Mouse (Mus musculus) limb, embryonic 13.5 days (tissue): ENCODE results near the gene Dstyk. TPM values are rescaled to one million over a fixed set of nuclear protein-coding genes. Genes with fewer than 3 reads are reported as not detected.

Experiments
- ATAC-seq: fragments of 200-750 bp; cut with Nextera tagmentation; 2 replicates; pipeline ENCODE4 v1.8.0; 2017; ENCODE audit warnings: low read depth, moderate number of reproducible peaks, moderate TSS enrichment; ENCODE audit not compliant: low FRiP score
- H3K27ac ChIP-seq: fragments of 300-500 bp; sonication (generic); 2 replicates; pipeline ENCODE4 v1.5.1; 2015; ENCODE audit warnings: inconsistent platforms, mild to moderate bottlenecking, moderate library complexity
- H3K27me3 ChIP-seq: fragments of 300-500 bp; sonication (generic); 2 replicates; pipeline ENCODE4 v1.6.1; 2015; ENCODE audit warnings: mild to moderate bottlenecking, inconsistent platforms
- H3K36me3 ChIP-seq: fragments of 300-500 bp; sonication (generic); 2 replicates; pipeline ENCODE4 v1.6.1; 2015; ENCODE audit warnings: inconsistent platforms, mild to moderate bottlenecking, moderate library complexity
- H3K4me1 ChIP-seq: fragments of 300-500 bp; sonication (generic); 2 replicates; pipeline ENCODE4 v1.6.1; 2015; ENCODE audit warnings: inconsistent platforms
- H3K4me2 ChIP-seq: fragments of 300-500 bp; sonication (generic); replicated peaks from 2 replicates; pipeline ENCODE4 v1.6.1; 2015; ENCODE audit warnings: inconsistent platforms, mild to moderate bottlenecking, moderate library complexity
- H3K4me3 ChIP-seq: fragments of 300-500 bp; sonication (generic); 2 replicates; pipeline ENCODE4 v1.5.1; 2015; ENCODE audit warnings: moderate library complexity, mild to moderate bottlenecking, inconsistent platforms
- H3K9ac ChIP-seq: fragments of 300-500 bp; sonication (generic); 2 replicates; pipeline ENCODE4 v1.6.1; 2015; ENCODE audit warnings: mild to moderate bottlenecking, inconsistent platforms
- H3K9me3 ChIP-seq: fragments of 300-500 bp; sonication (generic); 2 replicates; pipeline ENCODE4 v1.6.1; 2016; ENCODE audit warnings: inconsistent platforms
- WGBS: fragments of 180-500 bp; shearing (Covaris S2); methylation state at CpG from one replicate; pipeline ENCODE4 v1.1.7; 2015; 5-methylcytosine and 5-hydroxymethylcytosine counted together
- polyA plus RNA-seq: library from polyadenylated mRNA; unstranded; fragments of >200 nt; fragmentation: Nextera tagmentation; extraction: Ambion mirVana; gene quantifications from 2 replicates; pipeline ENCODE4 v1.2.1, GENCODE M21; 2015

The Dstyk gene
- polyA plus RNA-seq, 1 experiment from 2014 or later, result 18.0 TPM

DNA sequence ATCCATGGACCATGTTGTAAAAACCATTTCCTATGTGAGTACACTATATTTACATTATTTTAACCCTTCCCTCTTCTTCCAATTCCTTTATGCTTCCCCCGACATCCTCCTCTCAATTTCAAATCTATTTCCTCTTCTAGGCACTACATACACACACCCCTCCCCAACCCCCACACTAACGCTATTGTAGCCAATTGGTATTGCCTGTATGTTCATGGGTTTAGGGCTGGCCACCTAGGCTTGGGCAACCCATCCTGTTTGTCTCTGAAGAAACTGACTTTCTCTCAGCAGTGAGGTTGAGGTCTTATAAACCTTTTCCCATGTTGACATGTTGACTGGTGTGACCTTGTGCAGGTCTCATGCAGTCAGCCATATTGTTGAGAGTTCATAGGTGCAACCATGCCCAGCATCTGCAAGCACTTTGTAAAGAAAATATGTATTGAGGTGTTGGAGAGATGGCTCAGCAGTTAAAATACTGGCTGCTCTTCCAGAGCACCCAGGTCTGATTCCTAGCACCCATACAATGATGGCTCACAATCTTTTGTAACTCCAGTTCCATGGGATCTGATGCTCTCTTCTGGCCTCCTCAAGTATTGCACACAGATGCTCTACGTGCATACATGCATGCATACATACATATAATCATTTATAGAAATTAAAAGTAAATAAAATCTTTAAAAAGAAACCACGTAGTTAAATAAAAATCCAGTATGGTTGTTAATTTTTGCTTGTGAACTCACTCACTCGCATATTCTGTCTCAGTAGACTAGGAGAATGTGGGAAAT lies 5.7 kb downstream of the Dstyk start:
- WGBS, result 88% methylated on average over 5 of the region's 5 CpGs
- no peak for ATAC-seq
- Histone ChIP-seq H3K27me3 (no peaks in the 10 kb centered on the region), H3K36me3 (peaks cover 13% of the 10 kb centered on the region), H3K4me2 (no peak overlapping the region), H3K4me3 (no peak overlapping the region), H3K9ac (no peak overlapping the region), H3K9me3 (no peaks in the 10 kb centered on the region), H3K27ac (no peak overlapping the region), H3K4me1 (peaks cover 17% of the 10 kb centered on the region)

DNA sequence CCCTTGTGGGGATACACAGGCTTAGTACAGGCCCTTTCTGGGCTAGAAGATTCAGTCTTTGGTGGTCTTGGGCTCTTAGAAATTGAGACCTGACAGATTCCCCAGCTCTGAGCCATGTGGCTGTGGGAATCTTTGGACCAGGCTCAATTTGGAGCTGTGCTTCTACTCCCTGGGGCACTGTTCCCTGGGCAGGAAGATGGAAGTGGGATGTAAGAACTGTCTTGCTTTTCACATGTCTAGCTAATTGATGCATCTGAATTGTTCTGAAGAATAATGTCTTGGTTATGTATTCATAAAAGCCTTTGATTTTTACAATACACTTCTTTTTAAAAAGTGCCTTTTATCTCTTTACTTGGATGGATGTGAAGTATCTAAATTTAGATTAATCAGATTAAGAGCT lies 8.2 kb downstream of the Dstyk start:
- Histone ChIP-seq H3K9ac (no peak overlapping the region), H3K36me3 (peaks cover 13% of the 10 kb centered on the region), H3K27me3 (no peaks in the 10 kb centered on the region), H3K27ac (no peak overlapping the region), H3K4me2 (no peak overlapping the region), H3K4me3 (no peak overlapping the region), H3K4me1 (peaks cover 5% of the 10 kb centered on the region; the same call in 1 of the 2 replicates), H3K9me3 (no peaks in the 10 kb centered on the region)
- ATAC-seq, result no peak

DNA sequence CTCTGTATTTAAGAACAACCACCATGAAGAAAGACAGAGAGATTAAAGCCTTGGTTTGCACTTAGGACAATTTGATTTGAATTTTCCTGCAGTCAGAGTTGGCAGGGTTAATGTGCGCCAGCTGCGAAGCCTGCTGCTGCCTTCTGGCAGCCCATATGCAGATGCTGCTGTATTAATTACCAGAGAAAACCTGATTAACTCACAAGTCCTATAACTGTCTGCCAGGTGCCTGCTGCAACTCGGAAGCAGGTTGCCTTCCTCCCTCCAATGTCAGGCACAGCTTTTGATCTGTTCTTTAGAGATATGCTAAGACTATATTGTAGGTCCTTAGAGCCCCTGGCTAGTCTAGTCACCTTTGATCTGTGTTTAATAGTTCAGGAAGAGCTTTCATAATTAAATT lies 13.5 kb downstream of the Dstyk start:
- no peak overlapping the region for H3K4me2 ChIP-seq
- H3K4me3 ChIP-seq, result no peak overlapping the region
- ATAC-seq, result no peak
- peaks cover 21% of the 10 kb centered on the region for H3K4me1 ChIP-seq
- no peaks in the 10 kb centered on the region for H3K27me3 ChIP-seq
- H3K9ac ChIP-seq, result no peak overlapping the region
- no peak overlapping the region for H3K27ac ChIP-seq
- peaks cover 20% of the 10 kb centered on the region for H3K36me3 ChIP-seq
- no peaks in the 10 kb centered on the region for H3K9me3 ChIP-seq
- WGBS, result 25% methylated on average over 3 of the region's 3 CpGs

DNA sequence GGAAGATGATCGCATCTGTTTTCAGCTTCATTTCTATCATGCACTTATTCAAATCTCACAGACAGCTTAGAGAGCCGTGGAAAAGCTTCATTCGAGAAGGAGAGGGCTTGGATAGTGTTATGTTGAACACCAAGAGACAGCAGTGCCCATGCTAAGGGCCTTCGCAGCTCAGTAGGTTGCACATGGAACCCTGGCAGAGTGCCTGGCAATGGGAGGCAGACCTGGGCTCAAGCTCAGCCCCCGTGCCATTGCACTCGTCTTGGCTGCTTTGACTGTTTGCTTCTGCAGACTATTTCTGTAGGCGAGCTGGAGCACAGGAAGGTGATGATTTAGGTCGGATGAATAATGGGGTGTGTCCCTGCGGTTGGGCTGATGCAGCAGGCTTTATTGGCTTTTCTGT lies 14.4 kb downstream of the Dstyk start:
- Histone ChIP-seq H3K36me3 (peaks cover 29% of the 10 kb centered on the region), H3K4me2 (no peak overlapping the region), H3K4me3 (no peak overlapping the region), H3K9ac (no peak overlapping the region), H3K27ac (no peak overlapping the region), H3K27me3 (no peaks in the 10 kb centered on the region), H3K4me1 (peaks cover 21% of the 10 kb centered on the region), H3K9me3 (no peaks in the 10 kb centered on the region)
- 55% methylated on average over 9 of the region's 9 CpGs for WGBS
- ATAC-seq, result no peak

DNA sequence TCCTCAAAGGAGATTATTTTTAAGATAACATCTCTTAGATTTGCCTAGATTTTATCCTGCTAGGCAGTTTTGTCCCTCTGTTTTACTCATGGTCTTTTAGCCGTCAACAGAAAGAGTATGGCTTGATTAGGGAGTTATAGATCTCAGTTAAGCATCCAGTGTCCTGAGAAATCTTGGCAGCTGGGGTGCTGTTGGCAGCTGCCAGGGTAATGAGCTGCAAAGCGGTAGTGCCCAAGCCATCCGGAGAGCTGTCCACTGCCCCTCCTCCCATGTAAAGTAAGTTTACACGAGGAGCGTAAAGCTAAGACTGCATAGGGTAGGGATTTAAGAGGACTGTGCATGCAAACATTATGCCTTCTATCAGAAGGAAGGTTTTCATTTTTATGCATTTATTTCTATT lies 16.0 kb downstream of the Dstyk start:
- Histone ChIP-seq H3K9me3 (no peaks in the 10 kb centered on the region), H3K27ac (no peak overlapping the region), H3K9ac (no peak overlapping the region), H3K36me3 (peaks cover 31% of the 10 kb centered on the region), H3K27me3 (no peaks in the 10 kb centered on the region), H3K4me2 (no peak overlapping the region), H3K4me1 (peaks cover 21% of the 10 kb centered on the region), H3K4me3 (no peak overlapping the region)
- 62% methylated on average over 5 of the region's 5 CpGs for WGBS
- no peak for ATAC-seq

DNA sequence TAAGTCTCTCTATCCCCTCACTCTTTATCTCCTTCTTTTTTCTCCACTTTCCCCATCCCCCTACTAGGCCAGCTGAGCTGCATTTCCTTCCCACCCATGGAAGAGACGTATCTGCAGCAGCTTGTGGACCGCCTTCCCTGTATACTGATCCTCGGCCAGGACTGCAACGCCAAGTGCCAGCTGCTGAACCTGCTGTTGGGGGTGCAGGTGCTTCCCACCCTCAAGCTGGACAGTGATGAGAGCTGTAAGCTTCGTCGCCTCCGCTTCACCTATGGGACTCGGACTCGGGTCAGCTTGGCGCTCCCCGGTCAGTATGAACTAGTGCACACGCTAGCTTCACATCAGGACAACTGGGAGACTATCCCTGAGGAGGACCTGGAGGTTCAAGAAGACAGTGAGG lies 16.7 kb downstream of the Dstyk start:
- H3K9me3 ChIP-seq, result no peaks in the 10 kb centered on the region
- no peak overlapping the region for H3K27ac ChIP-seq
- no peak overlapping the region for H3K4me3 ChIP-seq
- no peaks in the 10 kb centered on the region for H3K27me3 ChIP-seq
- peaks cover 31% of the 10 kb centered on the region for H3K36me3 ChIP-seq
- no peak overlapping the region for H3K9ac ChIP-seq
- no peak for ATAC-seq
- H3K4me1 ChIP-seq, result peaks cover 21% of the 10 kb centered on the region
- WGBS, result 90% methylated on average over 12 of the region's 12 CpGs
- H3K4me2 ChIP-seq, result no peak overlapping the region

DNA sequence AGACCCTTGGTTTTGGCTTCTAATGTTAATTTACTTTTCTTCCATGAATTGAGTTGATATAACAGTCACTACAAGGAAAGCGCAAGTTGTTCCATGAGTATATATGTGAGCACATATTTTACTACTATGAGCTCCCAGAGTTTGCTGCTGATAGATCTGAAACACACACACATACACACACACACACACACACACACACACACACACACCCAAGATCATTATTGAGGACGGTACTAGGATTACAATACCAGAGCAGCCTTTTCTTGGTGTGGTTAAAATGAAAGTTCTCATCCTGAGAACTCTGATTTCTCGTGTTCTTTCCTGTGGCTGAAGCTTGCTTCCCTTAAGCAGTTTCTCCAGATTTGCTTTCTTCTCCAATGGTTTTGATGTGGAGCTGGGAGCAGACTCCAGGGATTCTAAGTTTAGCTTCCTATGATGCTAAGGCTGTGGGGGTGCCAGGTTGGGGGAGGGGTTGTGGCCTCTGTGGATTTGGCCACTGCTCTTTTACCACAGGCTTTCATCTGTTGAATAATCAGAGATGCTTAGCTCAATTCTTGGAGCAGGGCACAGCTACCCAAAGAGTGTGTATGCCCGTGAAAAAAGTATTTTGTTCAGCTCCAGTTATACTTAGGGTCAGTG lies 19.1 kb downstream of the Dstyk start:
- 70% methylated on average over 4 of the region's 4 CpGs for WGBS
- no peak for ATAC-seq
- no peak overlapping the region for H3K4me3 ChIP-seq
- H3K27me3 ChIP-seq, result no peaks in the 10 kb centered on the region
- no peak overlapping the region for H3K27ac ChIP-seq
- H3K9me3 ChIP-seq, result peaks cover 4% of the 10 kb centered on the region; the same call in 1 of the 2 replicates
- H3K4me1 ChIP-seq, result peaks cover 14% of the 10 kb centered on the region
- H3K4me2 ChIP-seq, result no peak overlapping the region
- H3K9ac ChIP-seq, result no peak overlapping the region
- H3K36me3 ChIP-seq, result peaks cover 53% of the 10 kb centered on the region

DNA sequence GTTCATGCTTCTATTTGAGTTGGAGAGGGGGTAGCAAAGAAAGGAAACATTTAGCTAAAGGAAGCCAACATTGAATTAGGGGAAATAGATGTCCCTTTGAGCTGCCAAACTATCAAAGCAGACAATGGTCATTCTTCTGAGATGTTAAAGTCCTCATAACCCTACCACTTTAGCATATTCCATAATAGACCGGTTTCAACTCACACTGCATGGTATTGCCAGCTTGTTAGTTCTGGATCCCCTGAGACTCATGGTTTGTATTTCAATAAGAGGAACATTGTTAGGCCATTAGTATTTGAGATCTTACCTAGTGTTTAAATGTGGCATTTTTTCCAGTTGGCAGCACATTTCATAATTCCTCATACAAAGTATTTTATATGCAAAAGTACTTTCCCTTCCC lies 19.6 kb downstream of the Dstyk start:
- peaks cover 4% of the 10 kb centered on the region; the same call in 1 of the 2 replicates for H3K9me3 ChIP-seq
- no peak overlapping the region for H3K4me3 ChIP-seq
- 74% methylated on average over 1 of the region's 1 CpGs for WGBS
- peaks cover 59% of the 10 kb centered on the region for H3K36me3 ChIP-seq
- ATAC-seq, result no peak
- no peaks in the 10 kb centered on the region for H3K27me3 ChIP-seq
- no peak overlapping the region for H3K27ac ChIP-seq
- H3K4me1 ChIP-seq, result peaks cover 9% of the 10 kb centered on the region; the same call in 1 of the 2 replicates
- H3K4me2 ChIP-seq, result no peak overlapping the region
- H3K9ac ChIP-seq, result no peak overlapping the region

DNA sequence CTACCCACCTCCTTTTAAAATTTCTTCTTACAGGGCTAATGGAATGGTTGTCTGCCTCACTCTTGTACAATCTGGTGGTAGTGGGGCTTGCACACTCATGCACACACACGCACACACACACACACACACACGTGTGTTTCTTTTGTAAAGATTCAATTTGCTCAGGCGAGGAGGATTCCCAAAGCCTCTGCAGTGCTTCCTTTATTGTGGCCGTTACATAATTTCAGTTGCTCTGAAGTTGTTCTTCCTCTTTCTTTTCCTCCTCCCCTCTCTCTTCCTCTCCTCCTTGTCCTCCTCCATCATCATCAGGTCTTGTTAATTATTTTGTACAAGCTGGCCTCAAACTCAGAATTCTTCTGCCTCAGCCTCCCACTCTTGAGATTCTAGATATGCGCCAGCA lies 20.0 kb downstream of the Dstyk start:
- H3K27me3 ChIP-seq, result no peaks in the 10 kb centered on the region
- no peak overlapping the region for H3K9ac ChIP-seq
- ATAC-seq, result no peak
- H3K4me1 ChIP-seq, result peaks cover 8% of the 10 kb centered on the region; the same call in 1 of the 2 replicates
- H3K9me3 ChIP-seq, result peaks cover 4% of the 10 kb centered on the region; the same call in 1 of the 2 replicates
- no peak overlapping the region for H3K4me3 ChIP-seq
- H3K27ac ChIP-seq, result peak overlapping the region; percentile 10; the same call in 1 of the 2 replicates
- peaks cover 63% of the 10 kb centered on the region for H3K36me3 ChIP-seq
- WGBS, result 87% methylated on average over 5 of the region's 5 CpGs
- no peak overlapping the region for H3K4me2 ChIP-seq

DNA sequence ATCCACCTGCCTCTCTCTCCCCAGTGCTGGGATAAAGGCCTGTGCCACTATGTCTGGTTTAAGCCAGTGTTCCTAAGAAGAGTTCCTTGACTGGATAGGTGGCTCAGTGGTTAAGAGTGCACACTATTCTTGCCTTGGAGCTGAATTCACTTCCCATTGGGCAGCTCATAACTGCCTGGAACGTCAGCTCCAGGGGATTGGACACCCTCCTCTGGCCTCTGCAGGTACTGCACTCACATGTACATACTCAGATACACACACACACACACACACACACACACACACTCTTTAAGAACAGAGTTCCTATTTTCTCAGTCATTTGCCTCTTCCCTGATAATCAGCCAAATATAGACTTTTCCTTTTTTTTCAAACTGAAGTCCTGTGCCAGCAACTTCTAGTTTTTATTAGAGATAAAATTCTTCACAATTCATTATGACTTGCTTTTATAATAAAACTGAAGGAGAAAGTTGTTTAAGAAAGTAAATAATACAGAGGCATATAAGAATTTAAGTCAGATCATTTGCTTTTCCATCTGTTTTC lies 23.6 kb downstream of the Dstyk start:
- ATAC-seq, result no peak
- no peaks in the 10 kb centered on the region for H3K4me1 ChIP-seq
- H3K4me2 ChIP-seq, result no peak overlapping the region
- WGBS, result 77% methylated on average over 1 of the region's 1 CpGs
- H3K27me3 ChIP-seq, result no peaks in the 10 kb centered on the region
- H3K9me3 ChIP-seq, result peaks cover 4% of the 10 kb centered on the region; the same call in 1 of the 2 replicates
- H3K27ac ChIP-seq, result no peak overlapping the region
- H3K36me3 ChIP-seq, result peaks cover 69% of the 10 kb centered on the region
- no peak overlapping the region for H3K9ac ChIP-seq
- no peak overlapping the region for H3K4me3 ChIP-seq

DNA sequence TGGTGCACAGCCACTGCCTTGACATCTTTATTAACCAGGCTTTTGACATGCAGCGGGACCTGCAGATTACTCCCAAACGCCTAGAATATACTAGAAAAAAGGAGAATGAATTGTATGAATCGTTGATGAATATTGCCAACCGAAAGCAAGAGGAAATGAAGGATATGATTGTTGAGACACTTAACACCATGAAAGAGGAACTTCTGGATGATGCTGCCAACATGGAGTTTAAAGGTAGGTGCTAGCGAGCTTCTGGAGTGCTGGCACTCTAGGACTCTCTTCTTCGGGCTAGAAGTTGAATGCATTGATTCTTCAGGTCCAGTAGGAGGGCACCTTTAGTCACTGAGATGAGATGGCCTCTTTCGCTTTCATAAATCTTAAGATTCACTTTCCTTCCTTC lies 32.4 kb downstream of the Dstyk start:
- WGBS, result 92% methylated on average over 7 of the region's 7 CpGs
- no peak overlapping the region for H3K9ac ChIP-seq
- H3K27me3 ChIP-seq, result no peaks in the 10 kb centered on the region
- no peak overlapping the region for H3K27ac ChIP-seq
- no peak for ATAC-seq
- no peaks in the 10 kb centered on the region for H3K4me1 ChIP-seq
- no peak overlapping the region for H3K4me2 ChIP-seq
- H3K9me3 ChIP-seq, result no peaks in the 10 kb centered on the region
- no peak overlapping the region for H3K4me3 ChIP-seq
- H3K36me3 ChIP-seq, result peaks cover 77% of the 10 kb centered on the region

DNA sequence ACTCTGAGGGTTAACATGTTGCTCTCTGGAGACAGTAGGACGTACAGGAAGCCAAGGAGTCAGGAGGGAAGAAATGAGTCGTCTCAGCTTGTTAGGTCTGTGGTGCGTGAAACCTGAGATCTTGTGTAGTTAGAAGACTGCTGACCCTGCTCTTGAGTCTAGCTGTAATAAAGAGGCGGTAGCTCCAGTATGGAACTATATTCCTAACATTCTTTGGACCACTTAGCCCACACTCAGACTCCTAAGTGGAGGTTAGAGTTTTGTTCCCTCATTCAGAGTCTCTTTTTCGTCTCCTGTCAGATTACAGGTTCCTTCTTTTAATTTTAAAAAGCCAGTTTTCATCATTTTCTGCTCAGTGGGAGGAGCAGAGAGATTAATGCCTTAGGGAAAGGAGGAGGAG lies 47.3 kb downstream of the Dstyk start:
- H3K36me3 ChIP-seq, result peaks cover 72% of the 10 kb centered on the region
- 52% methylated on average over 5 of the region's 5 CpGs for WGBS
- ATAC-seq, result no peak

More for the DNA sequence above, 47.3 kb downstream of the Dstyk start:
- no peak overlapping the region for H3K4me3 ChIP-seq
- H3K4me2 ChIP-seq, result no peak overlapping the region
- H3K9ac ChIP-seq, result no peak overlapping the region
- no peaks in the 10 kb centered on the region for H3K27me3 ChIP-seq
- H3K9me3 ChIP-seq, result no peaks in the 10 kb centered on the region
- no peak overlapping the region for H3K27ac ChIP-seq
- H3K4me1 ChIP-seq, result 0 out of 2 replicates have a peak, but pooled peaks cover 4% of the 10 kb centered on the region
